Mouse (Mus musculus): ENCODE measurements around the gene Klhl21. TPM values are rescaled to one million over a fixed set of nuclear protein-coding genes. Genes with fewer than 3 reads are reported as not detected.

The Klhl21 gene
- total and polyA plus RNA-seq, 2 experiments from 2014 or later: 4.8 to 12.3 TPM

- Histone ChIP-seq H3K9ac (replicated peaks; ENCODE audit: low read length) (peak within 1 kb of the TSS; percentile 70), H3K27ac (peak within 1 kb of the TSS; percentile 17; the same call in 1 of the 2 replicates), H3K4me3 (ENCODE audit: low read length) (peak within 1 kb of the TSS; percentile 80), H3K4me1 (ENCODE audit: insufficient read depth, low read length) (peaks cover 7% of the 10 kb centered on the region; the same call in 1 of the 2 replicates), H3K4me2 (ENCODE audit: low read depth, low read length) (peak within 1 kb of the TSS; percentile 86), H3K27me3 (ENCODE audit: insufficient read depth, low read length) (no peaks in the 10 kb centered on the region), H3K36me3 (ENCODE audit: insufficient read depth, low read length) (peaks cover 31% of the 10 kb centered on the region), H3K9me3 (ENCODE audit: low read length) (no peaks in the 10 kb centered on the region)
- 1% methylated on average over 78 of the region's 86 CpGs for WGBS
- ATAC-seq: peak; percentile 95
- peak; percentile 96 for DNase-seq (ENCODE audit: low spot score)
- peak; percentile 80 for TF ChIP-seq CTCF (IDR thresholded peaks at IDR 0.05; ENCODE audit: low read depth)
Measured at GRCm38 (mm10) chr4:152038985-152039830, 30.6 kb downstream of the Klhl21 start, which contains the start of gene Nol9. Gene Nol9 (plus strand): TSS chr4:152039321.

GRCm38 (mm10) chr4:152039831-152040310 is 31.3 kb downstream of the Klhl21 start:
- Histone ChIP-seq H3K4me1 (ENCODE audit: insufficient read depth, low read length) (peaks cover 7% of the 10 kb centered on the region; the same call in 1 of the 2 replicates), H3K27me3 (ENCODE audit: insufficient read depth, low read length) (no peaks in the 10 kb centered on the region), H3K9ac (replicated peaks; ENCODE audit: low read length) (peak overlapping the region; percentile 70), H3K4me2 (ENCODE audit: low read depth, low read length) (peak overlapping the region; percentile 86), H3K4me3 (ENCODE audit: low read length) (peak overlapping the region; percentile 80), H3K27ac (peak overlapping the region; percentile 17; the same call in 1 of the 2 replicates), H3K36me3 (ENCODE audit: insufficient read depth, low read length) (peaks cover 38% of the 10 kb centered on the region), H3K9me3 (ENCODE audit: low read length) (no peaks in the 10 kb centered on the region)
- no peak for TF ChIP-seq CTCF (IDR thresholded peaks at IDR 0.05; ENCODE audit: low read depth)
- peak; percentile 11 for DNase-seq (ENCODE audit: low spot score)
- no peak for ATAC-seq
- 4% methylated on average over 25 of the region's 25 CpGs for WGBS

- no peak overlapping the region for H3K27ac ChIP-seq
- H3K9ac ChIP-seq (replicated peaks; ENCODE audit: low read length): no peak overlapping the region
- H3K27me3 ChIP-seq (ENCODE audit: insufficient read depth, low read length): no peaks in the 10 kb centered on the region
- H3K9me3 ChIP-seq (ENCODE audit: low read length): no peaks in the 10 kb centered on the region
- peaks cover 7% of the 10 kb centered on the region; the same call in 1 of the 2 replicates for H3K4me1 ChIP-seq (ENCODE audit: insufficient read depth, low read length)
- 92% methylated on average over 22 of the region's 22 CpGs for WGBS
- TF ChIP-seq CTCF (IDR thresholded peaks at IDR 0.05; ENCODE audit: low read depth): no peak
- DNase-seq (ENCODE audit: low spot score) (no peak), ATAC-seq (no peak)
- no peak overlapping the region for H3K4me2 ChIP-seq (ENCODE audit: low read depth, low read length)
- H3K4me3 ChIP-seq (ENCODE audit: low read length): no peak overlapping the region
- H3K36me3 ChIP-seq (ENCODE audit: insufficient read depth, low read length): peaks cover 54% of the 10 kb centered on the region
Measured at GRCm38 (mm10) chr4:152041924-152042641, 33.5 kb downstream of the Klhl21 start.

GRCm38 (mm10) chr4:152043171-152043570 is 34.6 kb downstream of the Klhl21 start:
- H3K9me3 ChIP-seq (ENCODE audit: low read length): no peaks in the 10 kb centered on the region
- H3K27ac ChIP-seq: no peak overlapping the region
- H3K4me2 ChIP-seq (ENCODE audit: low read depth, low read length): no peak overlapping the region
- WGBS: 85% methylated on average over 3 of the region's 3 CpGs
- H3K36me3 ChIP-seq (ENCODE audit: insufficient read depth, low read length): peaks cover 64% of the 10 kb centered on the region
- ATAC-seq: no peak
- no peak for TF ChIP-seq CTCF (IDR thresholded peaks at IDR 0.05; ENCODE audit: low read depth)
- no peak for DNase-seq (ENCODE audit: low spot score)
- no peak overlapping the region for H3K4me3 ChIP-seq (ENCODE audit: low read length)
- H3K27me3 ChIP-seq (ENCODE audit: insufficient read depth, low read length): no peaks in the 10 kb centered on the region
- H3K9ac ChIP-seq (replicated peaks; ENCODE audit: low read length): no peak overlapping the region
- peaks cover 7% of the 10 kb centered on the region; the same call in 1 of the 2 replicates for H3K4me1 ChIP-seq (ENCODE audit: insufficient read depth, low read length)

GRCm38 (mm10) chr4:152044609-152045008 is 36.0 kb downstream of the Klhl21 start:
- Histone ChIP-seq H3K27me3 (ENCODE audit: insufficient read depth, low read length) (no peaks in the 10 kb centered on the region), H3K4me3 (ENCODE audit: low read length) (no peak overlapping the region), H3K36me3 (ENCODE audit: insufficient read depth, low read length) (peaks cover 64% of the 10 kb centered on the region), H3K4me2 (ENCODE audit: low read depth, low read length) (no peak overlapping the region), H3K9me3 (ENCODE audit: low read length) (no peaks in the 10 kb centered on the region), H3K4me1 (ENCODE audit: insufficient read depth, low read length) (peaks cover 7% of the 10 kb centered on the region; the same call in 1 of the 2 replicates), H3K27ac (no peak overlapping the region), H3K9ac (replicated peaks; ENCODE audit: low read length) (no peak overlapping the region)
- TF ChIP-seq CTCF (IDR thresholded peaks at IDR 0.05; ENCODE audit: low read depth): no peak
- WGBS: 82% methylated on average over 6 of the region's 6 CpGs
- no peak for ATAC-seq
- no peak for DNase-seq (ENCODE audit: low spot score)

- 0 out of 2 replicates have a peak, but pooled peaks have one; percentile 4 for TF ChIP-seq CTCF (IDR thresholded peaks at IDR 0.05; ENCODE audit: low read depth)
- H3K27me3 ChIP-seq (ENCODE audit: insufficient read depth, low read length): no peaks in the 10 kb centered on the region
- H3K9me3 ChIP-seq (ENCODE audit: low read length): no peaks in the 10 kb centered on the region
- H3K4me1 ChIP-seq (ENCODE audit: insufficient read depth, low read length): no peaks in the 10 kb centered on the region
- 70% methylated on average over 9 of the region's 9 CpGs for WGBS
- no peak overlapping the region for H3K4me3 ChIP-seq (ENCODE audit: low read length)
- DNase-seq (ENCODE audit: low spot score): no peak
- no peak overlapping the region for H3K9ac ChIP-seq (replicated peaks; ENCODE audit: low read length)
- peak; percentile 38; the same call in 1 of the 2 replicates for ATAC-seq
- peaks cover 17% of the 10 kb centered on the region; the same call in 1 of the 2 replicates for H3K36me3 ChIP-seq (ENCODE audit: insufficient read depth, low read length)
- no peak overlapping the region for H3K27ac ChIP-seq
- H3K4me2 ChIP-seq (ENCODE audit: low read depth, low read length): no peak overlapping the region
Measured at GRCm38 (mm10) chr4:152062390-152063110, 53.9 kb downstream of the Klhl21 start.
